Mouse (Mus musculus): ENCODE results near the gene Mcm9.

Gene Mcm9

DNA sequence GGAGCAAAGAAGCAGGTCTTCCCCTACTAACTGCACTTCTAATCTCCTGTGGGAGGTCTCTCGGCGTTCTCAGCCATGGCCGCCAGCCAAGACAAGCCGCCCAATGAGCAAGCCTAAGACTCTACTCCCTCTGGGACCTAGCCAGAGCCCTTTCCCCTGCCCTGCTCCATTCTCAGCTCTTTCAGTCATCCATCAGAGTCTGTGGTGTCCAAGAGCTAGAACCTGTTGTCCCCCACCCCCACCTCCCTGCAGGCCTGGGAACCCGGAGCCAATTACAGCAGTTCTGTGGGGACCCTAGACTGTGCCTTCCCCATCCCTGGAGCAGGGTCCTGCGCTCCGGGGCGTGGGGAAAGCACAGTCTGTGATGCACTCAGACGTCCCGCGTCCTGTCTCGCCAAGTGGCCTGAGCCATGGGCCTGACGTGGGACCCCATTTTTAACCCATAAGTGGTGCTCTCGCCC lies 49.6 kb downstream of the Mcm9 start:
- no peak for DNase-seq (ENCODE audit: low read depth, low spot score)

DNA sequence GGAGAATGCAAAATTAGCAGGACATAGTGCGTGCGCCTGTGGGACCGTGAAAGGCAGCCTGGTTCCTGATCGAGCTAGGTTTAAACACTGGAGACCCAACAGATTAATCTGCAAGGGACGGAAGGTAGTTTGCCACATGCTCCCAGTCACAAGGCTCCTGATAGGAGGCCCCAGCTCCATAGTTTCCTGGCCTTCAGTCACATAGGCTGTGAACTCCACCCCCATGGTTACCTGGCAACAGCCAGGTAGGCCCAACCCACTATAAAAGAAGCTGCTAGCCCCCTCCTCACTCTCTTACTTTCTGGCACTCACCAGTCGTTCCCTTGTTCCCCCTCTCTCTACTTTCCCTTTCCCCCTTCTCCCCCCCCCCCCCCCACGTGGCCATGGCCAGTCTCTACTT lies 50.1 kb downstream of the Mcm9 start:
- no peak for DNase-seq (ENCODE audit: low read depth, low spot score)

DNA sequence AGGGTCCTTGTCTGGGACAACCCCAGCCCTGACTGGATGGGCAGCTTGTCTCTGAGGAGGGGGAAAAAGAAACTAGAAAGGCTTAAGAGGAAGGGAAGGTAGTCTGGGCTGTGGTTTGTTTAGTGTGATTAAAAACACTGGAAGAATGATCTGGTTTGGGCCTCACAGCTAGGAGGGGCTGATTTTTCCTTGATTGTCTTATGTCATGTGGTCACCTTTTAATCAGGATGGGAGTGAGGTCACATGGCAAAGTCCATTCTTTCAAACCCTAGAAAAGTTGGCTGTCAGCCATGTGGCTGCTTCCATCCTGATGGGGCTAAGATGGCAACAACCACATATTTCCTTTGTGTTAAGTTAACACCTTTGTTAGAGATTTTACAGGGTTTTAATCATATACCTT lies 61.7 kb downstream of the Mcm9 start:
- DNase-seq (ENCODE audit: low read depth, low spot score): no peak

DNA sequence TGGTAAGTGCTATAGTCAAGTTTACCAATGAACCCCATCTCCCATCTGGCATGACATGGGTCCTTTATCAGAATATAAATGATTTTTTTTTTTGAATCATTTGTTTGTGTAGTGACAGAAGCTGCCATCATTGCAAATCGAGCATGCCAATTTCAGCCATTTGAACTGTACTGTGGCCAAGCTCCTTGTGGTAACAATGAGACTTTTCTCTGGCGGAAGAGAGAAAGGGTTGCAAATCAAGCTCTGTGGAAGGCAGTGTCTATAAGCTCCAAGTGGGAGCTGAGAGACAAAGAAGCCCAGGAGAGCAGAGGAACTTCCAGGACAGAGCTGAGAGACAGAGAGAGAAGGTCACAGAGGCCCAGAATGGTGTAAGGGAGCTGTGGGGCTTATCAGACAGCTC lies 64.7 kb downstream of the Mcm9 start:
- no peak for DNase-seq (ENCODE audit: low read depth, low spot score)

DNA sequence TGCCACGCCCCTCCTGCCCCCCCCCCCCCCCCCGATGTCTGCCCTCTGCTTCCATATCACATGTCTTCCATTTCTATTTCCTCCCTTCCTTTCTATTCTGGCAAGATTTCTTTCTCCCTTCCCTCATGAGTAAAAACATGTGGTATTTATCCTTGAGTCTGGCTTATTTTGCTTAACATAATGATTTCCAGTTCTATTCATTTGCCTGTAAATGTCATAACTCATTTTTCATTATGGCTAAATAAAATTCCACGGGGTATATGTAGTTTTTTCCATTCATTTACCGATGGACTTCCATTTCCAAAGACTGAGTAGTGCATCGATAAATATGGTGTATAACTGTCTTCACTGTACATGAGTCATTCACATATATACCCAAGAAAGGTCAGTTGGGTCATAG lies 68.2 kb downstream of the Mcm9 start:
- no peak for DNase-seq (ENCODE audit: low read depth, low spot score)

DNA sequence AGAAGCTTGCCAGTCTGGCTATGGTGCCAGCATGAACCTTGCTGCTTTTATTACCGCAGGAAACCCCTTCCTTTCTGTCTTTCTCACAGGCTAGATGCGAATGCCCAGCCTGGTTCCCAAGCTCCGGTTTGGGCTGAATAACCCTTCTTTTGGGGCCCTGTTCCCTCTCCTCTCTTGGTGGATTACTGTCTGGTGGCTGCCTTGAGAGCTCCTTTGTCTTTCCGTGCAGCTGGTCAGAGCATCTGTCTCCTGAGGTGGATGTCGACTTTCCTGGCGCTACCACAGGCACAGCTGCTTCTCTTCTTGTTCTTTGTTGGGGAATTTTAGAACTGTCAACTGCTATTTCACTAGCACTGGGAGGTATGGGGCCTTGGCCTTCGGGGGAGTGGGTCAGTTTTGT lies 92.6 kb downstream of the Mcm9 start:
- no peak for DNase-seq (ENCODE audit: low read depth, low spot score)

DNA sequence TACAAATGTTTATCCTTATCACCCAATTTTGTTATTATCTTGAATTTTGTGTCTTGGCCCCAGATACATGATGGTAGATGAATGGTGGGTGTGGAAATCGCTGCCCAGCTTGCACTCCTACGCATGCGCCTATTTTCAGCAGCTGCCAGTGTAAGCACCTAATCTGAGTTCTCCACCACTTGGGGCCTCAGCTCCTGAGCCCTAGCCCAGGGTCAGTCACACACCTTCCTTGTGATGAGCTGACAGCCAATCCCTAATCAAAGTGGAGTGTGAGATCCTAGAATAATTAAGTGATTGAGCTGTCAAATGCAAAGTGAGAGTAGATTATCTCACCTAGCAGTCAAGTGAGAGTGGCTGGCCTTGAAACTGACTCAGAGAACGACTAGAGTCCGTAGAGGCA lies 97.9 kb downstream of the Mcm9 start:
- no peak for DNase-seq (ENCODE audit: low read depth, low spot score)

DNA sequence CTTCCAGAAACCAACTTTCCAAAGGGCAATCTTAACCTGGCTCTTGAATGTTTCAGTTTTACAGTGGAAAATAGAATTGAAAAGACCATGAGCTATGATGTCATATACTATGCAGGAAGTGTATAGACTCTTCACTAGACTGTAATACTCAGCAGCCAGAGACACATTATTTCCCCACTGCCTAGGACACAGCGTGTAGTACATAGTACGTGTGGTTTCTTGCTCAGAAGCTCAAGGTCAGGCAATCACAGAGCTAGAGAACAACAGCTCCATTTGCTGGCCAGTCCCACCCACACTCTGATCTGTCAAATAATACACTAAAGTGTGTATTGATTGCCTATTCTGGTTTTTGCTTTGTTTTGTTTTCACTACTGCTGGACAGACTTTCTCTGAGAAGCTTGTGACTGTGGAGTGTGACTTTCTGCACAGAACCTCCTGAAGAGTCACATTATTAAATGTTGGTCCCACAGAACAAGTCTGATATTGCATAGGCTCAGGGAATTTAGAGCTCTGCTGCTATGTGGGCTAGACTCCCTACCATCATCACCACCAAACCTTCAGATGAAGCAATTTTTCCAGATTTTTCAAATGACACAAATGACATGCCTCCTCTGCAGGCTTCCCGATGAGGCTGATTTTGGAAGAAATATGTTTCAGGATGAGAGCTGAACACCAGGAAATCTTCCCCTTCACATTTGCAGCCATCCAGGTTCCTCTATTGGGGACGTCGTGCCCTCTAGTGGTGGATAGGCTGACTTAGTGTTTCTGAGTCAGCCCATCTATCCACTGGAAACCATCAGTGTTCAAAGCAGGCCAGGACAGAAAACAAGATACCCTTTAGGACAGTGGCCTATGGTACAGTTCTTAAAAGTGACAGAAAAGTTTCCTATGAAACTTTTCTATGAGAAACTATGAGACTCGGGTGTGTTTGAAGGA lies 102.1 kb downstream of the Mcm9 start:
- DNase-seq (ENCODE audit: low read depth, low spot score): no peak

DNA sequence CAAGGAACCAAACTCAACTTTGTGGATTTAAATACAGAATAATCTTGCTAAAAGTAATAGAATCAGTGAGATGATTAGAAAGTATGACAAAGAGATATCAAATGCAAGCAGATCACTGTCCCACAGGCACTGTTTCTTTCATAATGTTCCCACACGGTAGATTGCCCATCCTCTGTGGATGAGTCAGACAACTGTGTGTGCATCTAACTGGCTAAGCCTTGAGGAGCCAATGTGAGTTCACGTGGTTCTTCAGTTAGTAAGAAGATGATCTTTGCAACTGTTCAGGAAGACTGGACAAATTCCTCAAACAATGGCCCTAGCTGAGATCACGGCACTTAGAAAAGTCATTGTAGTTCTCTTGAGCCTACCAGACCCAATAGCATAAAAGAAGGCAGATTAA lies 102.9 kb downstream of the Mcm9 start:
- DNase-seq (ENCODE audit: low read depth, low spot score): no peak

DNA sequence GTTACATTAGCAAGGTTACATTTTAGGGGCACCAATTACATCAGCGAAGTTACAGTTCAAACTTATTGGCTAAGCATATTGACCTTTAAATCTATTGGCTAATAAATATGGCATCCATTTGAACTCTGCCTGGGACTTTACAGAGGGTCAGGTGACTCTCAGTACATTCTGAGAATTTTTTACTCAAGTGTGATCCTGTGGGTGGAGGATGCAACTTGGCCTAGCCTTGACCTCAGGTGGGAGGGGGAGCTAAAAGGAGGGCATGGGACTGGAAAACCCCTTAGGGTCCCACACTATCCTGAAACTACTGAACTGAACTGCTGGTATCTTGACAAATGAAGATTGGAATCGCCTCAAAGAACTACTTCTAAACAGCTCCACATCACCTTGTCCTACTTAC lies 103.9 kb downstream of the Mcm9 start:
- DNase-seq (ENCODE audit: low read depth, low spot score): no peak

DNA sequence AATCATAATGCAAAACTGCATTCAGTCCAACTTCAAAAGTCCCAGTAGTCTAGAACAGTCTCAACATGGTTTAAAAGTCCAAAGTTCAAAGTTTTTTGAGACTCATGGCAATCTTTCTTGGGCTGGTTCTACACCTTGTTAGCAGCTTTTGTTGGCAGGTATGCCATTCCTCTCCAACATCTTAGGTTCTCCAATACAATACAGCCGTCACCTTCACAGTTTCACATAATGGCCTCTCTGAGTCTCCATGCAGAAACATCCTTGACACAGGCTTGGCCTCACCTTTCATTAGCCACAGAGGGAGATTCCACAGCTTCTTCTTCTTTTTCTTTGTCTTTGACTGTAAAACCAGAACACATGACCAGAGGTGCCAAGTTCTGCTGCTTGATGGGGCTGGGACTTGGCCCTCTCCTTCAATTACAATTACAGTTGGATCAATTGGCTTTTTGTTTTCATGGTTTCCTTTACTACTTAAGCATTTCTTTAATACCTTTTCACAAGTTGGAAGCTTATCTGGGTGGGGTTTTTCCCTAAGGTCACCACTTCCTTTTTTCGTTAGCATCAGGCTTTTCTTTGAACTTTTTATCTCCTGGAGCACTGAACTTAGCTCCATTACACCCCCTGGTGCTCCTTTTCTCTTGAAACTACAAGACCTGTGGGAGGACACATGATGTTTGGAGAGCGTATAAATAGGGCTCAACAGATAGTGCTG lies 104.8 kb downstream of the Mcm9 start:
- DNase-seq (ENCODE audit: low read depth, low spot score): no peak

DNA sequence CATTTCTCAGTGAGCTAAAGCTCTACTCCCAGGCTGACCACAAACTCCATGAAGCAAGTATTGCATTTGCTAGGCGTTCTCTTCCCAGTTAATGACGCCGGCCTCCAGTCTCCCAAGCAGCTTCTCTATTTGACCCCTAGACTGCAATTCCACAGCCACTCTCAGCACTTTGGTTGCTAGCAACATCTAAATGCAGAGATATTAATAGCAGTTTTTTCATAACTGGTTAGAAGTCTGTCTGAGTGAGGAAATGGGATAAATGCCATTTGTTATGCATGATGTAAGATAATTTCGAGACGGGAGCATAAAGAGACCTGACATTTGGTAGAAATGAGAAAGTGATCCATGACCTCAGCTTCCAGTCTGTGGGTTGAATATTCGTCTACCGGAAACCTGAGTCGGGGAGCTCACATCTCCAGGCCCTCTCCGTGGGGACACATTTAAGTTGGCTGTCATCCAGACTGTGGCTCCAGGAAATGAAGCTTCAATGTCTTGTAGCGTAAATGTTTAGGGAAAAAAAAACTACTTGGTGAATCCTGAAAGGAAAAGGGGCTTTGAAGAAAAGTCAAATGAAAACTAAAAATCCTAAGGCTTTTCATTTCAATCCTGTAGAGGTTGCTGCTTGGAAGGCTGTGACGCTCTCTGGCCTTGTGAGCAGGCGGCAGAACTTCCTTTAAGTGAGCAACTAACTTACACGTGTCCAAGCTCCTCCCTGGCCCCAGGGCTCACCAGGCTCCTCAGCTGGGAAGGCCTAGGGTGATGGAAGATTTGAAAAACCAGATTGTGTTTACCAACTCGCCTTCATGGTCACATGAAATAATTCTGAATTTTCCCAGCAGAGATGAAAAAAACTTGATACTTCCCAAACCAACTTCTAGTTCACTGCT lies 110.9 kb downstream of the Mcm9 start:
- no peak for DNase-seq (ENCODE audit: low read depth, low spot score)

DNA sequence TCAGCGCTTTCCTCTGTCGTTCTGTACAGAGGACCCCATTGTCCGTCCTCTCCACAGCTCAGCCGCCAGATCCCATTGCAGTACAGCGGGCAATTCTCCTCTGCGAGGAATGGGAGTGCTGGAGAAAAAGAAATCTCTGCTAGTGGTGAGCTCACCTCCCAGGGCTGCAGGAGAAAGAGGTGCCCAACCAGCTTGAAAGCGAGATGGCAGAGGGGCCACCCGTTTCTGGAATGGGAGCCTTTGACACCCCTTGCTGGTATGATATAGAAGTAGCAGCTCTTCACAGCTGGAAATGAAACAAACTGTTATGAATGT lies 111.7 kb downstream of the Mcm9 start:
- DNase-seq (ENCODE audit: low read depth, low spot score): no peak

DNA sequence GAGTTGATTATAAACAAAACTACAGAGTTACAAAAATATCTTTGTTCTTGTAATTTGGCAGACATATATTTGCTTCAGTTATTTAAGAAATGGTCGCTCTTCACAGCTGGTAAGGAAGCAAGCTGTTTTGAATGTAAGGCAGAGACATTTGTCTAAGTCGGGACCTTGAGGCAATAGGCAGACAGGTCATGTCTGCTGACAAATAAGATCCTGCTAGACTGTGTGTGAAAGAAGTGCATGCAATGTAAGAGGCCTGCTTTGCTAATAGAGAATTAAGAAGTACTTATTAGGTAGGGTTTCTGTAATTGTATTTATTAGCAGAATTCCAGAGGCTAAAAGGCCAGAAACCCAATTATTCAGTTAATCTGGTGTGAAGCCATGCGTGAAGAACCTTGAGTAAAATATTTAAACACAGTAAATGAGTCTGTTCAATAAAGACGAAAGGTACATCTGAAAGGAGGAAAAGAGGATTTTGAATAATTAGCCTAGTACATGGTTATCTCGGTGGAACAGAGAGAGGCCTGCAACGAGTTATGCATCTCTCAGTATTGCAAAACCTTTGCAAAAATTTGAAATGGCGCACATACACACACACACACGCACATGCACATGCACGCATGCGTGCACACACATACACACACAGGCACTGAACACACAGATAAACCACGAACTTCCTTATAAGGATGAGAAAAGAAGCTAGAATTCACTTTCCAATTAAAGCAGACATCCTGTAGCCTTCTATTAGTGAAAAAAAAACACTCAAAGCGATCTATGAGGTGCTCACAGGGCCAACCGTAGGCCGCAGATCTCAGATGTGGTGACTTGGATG lies 112.3 kb downstream of the Mcm9 start:
- no peak for DNase-seq (ENCODE audit: low read depth, low spot score)

DNA sequence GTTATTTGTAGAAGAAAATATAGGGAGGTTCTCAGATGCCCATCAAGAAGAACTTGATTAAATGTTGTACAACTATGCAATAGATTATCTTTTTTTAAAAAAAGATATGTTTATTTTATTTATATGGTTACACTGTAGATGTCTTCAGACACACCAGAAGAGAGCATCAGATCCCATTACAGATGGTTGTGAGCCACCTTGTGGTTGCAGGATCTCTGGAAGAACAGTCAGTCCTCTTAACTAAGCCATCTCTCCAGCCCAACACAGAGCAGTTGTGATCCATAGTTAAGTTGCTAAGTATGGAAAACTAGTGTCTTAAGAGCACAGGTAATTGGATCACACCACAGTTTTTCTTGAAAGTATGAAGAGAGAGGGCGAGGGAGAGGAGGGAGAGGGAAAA lies 117.7 kb downstream of the Mcm9 start:
- no peak for DNase-seq (ENCODE audit: low read depth, low spot score)

DNA sequence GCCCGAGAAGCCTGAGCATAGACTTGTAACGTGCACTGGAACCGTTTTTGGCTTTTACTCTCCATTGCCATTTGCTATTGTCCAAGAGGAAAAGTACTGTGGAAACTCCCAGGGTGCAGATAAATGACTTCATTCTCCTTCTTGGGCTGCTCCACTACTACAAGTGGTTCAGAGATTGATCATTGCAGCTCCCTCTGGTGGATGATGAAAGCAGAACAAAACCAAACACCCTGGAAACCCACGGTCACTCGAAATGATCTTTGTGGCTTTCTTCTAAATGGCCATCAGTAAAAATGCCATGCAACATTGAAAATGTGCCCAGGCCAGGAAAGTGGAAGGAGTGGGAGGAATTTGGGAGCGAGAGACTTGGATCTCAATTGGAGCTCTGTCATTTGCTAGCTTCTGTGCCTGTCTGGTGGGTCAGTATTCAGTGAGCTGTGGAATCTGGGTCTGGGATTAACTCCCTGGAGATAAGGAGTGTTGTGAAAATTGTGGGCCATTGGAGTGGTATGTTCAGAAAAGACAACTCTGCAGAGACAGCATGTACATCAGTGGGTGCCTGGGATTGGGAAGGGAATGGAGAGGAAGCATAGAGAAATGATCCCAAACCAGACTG lies 121.0 kb downstream of the Mcm9 start:
- no peak for DNase-seq (ENCODE audit: low read depth, low spot score)

DNA sequence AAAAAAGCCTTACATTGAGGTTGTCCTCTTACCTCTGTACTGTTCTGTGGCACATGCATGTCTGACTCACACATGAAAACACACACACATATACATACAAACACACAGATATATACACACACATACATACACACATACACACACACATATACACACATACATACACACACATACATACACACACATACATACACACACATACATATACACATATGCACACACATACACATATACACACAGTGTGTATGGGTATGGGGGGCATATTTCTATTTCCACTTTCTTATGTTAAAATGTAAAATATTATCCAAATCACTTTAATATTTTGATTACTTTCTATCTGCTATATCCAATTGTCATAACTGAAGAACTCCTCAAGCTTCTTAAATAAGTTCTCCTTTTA lies 121.6 kb downstream of the Mcm9 start:
- no peak for DNase-seq (ENCODE audit: low read depth, low spot score)

DNA sequence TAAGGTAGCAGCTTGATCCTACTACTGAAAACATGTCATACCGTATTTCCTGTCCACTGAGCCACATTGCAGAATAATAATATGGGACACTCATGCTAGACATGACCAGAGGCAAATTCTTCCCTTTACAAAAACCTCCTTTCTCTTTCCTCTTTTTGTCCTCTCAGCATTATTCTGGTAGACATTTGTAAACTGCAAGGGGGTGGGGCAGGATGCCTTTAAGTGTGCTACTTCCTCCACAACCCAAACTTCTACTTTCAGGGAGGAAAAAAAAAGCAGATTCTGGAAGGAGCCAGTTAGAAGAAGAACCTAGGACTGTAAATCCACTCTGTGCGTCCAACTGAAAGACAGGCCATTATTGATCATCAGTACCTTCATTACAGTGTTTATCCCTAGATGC lies 124.7 kb downstream of the Mcm9 start:
- DNase-seq (ENCODE audit: low read depth, low spot score): no peak

DNA sequence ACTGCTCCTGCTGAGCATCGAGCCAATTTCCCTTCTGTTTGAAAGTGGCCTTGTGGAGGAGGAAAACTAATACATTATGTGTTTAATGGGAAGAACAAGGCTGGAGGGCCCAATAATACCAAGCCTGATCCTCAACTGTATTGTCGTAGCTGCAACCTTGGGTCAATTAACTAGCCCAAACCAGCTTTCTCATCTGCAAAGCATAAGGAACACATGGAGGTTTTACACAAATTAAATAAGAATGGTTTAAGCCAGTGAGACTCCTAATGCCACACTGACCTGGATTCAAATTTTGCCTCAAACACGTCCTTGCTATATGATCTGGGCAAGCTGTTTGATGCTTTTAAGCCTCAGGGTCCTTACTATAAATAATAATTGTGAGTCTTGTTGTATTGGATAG lies 125.2 kb downstream of the Mcm9 start:
- no peak for DNase-seq (ENCODE audit: low read depth, low spot score)

DNA sequence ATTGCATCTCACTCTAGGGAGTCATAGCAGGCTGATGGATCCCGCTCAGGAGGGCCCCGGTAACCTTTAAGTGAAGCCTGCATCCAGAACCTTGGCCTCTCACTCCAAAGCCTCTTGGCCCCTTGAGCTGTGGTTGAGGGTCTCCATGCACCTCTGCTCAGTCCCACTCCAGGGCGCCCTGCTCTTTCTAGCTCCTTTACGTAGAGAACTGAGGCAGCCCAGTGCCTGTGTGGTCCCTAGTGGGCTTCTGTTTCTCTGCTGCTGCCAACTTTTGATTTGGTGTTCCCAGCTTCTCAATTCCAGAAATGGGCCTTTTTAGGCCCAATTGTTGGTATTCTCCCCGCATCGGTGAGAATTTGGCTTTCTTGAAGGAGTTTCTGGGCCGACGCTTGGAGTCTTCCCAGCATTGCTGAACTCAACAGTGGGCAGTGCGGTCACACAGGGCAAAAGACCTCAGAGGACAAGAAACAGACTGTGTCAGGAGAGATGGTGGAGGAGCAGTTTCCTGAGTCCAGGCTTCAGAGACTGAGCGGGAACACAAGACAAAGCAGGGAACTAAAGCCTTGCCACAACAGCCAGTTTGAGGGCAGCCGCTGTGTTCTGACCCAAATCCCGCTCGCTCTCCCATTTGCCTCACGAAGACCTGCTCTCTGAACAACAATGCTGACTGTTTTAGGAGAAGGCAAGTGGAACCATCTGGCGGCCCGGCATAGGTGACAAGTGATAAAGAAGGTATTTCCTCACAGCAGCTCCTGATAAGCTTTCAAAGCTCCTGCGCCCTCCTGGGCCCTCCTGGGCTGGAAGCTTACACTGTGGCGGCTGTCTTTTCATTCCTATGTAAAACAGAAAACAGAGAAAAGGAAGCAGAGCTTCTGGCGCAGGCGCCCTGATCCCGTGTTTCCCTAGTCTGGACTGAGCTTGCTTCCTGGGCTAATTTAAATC lies 127.1 kb downstream of the Mcm9 start:
- DNase-seq (ENCODE audit: low read depth, low spot score): no peak
